12 mouse cellular contexts compared by ENCODE assay signal in the genomic region with DNA sequence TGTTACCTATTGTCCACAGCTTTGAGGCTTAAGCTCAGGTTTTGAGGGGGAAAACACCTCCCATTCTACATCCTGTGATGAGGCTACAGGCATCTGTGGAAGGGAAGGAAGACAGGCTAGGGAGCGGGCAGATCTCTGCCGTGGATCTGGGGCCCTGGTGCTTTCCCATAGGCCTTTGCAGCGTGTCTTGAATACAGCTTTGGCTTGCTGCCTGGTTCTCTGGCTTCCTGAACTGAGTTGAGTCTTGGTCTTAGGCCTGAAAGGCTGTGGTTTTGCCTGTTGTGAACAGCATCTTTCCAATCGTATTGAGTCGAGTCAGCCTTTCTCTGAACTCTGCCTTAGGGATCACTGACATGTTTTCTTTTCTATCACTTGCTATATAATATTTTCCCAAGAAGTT. TPM values are rescaled to one million over a fixed set of nuclear protein-coding genes. Genes with fewer than 3 reads are reported as not detected.
DNase-seq lines count a peak whose midpoint lies in the region; ATAC-seq lines count a peak whose summit lies in the region.
"Had no signal": no experiment of that assay in that cellular context is flagged by ENCODE, and none has a peak within 500 bp of the region (broad histone marks: within the 10 kb centered on the region; RNA-seq: fewer than 3 reads in every experiment).

No protein-coding gene starts in this region.

- H3K4me3 ChIP-seq in embryonic facial prominence, embryonic 13.5 days, result no peak overlapping the region
- no peak overlapping the region for H3K4me3 ChIP-seq in embryonic facial prominence, embryonic 10.5 days
- no peak overlapping the region for H3K4me3 ChIP-seq in midbrain, embryonic 11.5 days (ENCODE audit: low read depth, low read length)
- H3K4me3 ChIP-seq in midbrain, embryonic 10.5 days, result no peak overlapping the region
- no peak overlapping the region for H3K4me3 ChIP-seq in heart, embryonic 15.5 days
- H3K4me3 ChIP-seq: erythroblast, embryonic 14.5 days; limb, embryonic 13.5 days had no signal

- DNase-seq in embryonic facial prominence, embryonic 10.5 days (ENCODE audit: low spot score), result no peak
- peak; percentile 59 for DNase-seq in midbrain, embryonic 11.5 days (ENCODE audit: low spot score, missing footprints)
- no peak for DNase-seq in midbrain, embryonic 10.5 days (ENCODE audit: low spot score)
- peak; percentile 8 for DNase-seq in lung, postnatal 25 days (ENCODE audit: low spot score)
- DNase-seq in ovary, postnatal 10 days (ENCODE audit: low spot score), result no peak
- DNase-seq: thymus, adult 2 months had no signal

- H3K9me3 ChIP-seq in embryonic facial prominence, embryonic 13.5 days, result no peaks in the 10 kb centered on the region
- no peaks in the 10 kb centered on the region for H3K9me3 ChIP-seq in embryonic facial prominence, embryonic 10.5 days
- H3K9me3 ChIP-seq in midbrain, embryonic 11.5 days (ENCODE audit: control insufficient read depth, low read length), result no peaks in the 10 kb centered on the region
- no peaks in the 10 kb centered on the region for H3K9me3 ChIP-seq in midbrain, embryonic 10.5 days (replicated peaks)
- no peaks in the 10 kb centered on the region for H3K9me3 ChIP-seq in heart, embryonic 15.5 days (replicated peaks)
- H3K9me3 ChIP-seq: limb, embryonic 13.5 days had no signal

- no peaks in the 10 kb centered on the region for H3K36me3 ChIP-seq in embryonic facial prominence, embryonic 13.5 days
- H3K36me3 ChIP-seq in embryonic facial prominence, embryonic 10.5 days (replicated peaks), result no peaks in the 10 kb centered on the region
- no peaks in the 10 kb centered on the region for H3K36me3 ChIP-seq in midbrain, embryonic 11.5 days (ENCODE audit: control insufficient read depth, insufficient read depth, low read length)
- no peaks in the 10 kb centered on the region for H3K36me3 ChIP-seq in midbrain, embryonic 10.5 days
- H3K36me3 ChIP-seq in heart, embryonic 15.5 days, result no peaks in the 10 kb centered on the region
- H3K36me3 ChIP-seq: limb, embryonic 13.5 days had no signal

- H3K9ac ChIP-seq in embryonic facial prominence, embryonic 13.5 days, result no peak overlapping the region
- no peak overlapping the region for H3K9ac ChIP-seq in midbrain, embryonic 11.5 days (ENCODE audit: low read length)
- no peak overlapping the region for H3K9ac ChIP-seq in heart, embryonic 15.5 days
- H3K9ac ChIP-seq: limb, embryonic 13.5 days had no signal

- 61% methylated on average over 5 of the region's 5 CpGs for WGBS in embryonic facial prominence, embryonic 13.5 days
- WGBS in embryonic facial prominence, embryonic 10.5 days, result 84% methylated on average over 5 of the region's 5 CpGs
- WGBS in midbrain, embryonic 11.5 days, result 83% methylated on average over 5 of the region's 5 CpGs
- WGBS in midbrain, embryonic 10.5 days, result 89% methylated on average over 5 of the region's 5 CpGs
- WGBS in heart, embryonic 15.5 days, result 60% methylated on average over 5 of the region's 5 CpGs

- H3K27ac ChIP-seq in embryonic facial prominence, embryonic 13.5 days, result peak overlapping the region; percentile 16; the same call in 1 of the 2 replicates
- H3K27ac ChIP-seq in embryonic facial prominence, embryonic 10.5 days (replicated peaks), result no peak overlapping the region
- no peak overlapping the region for H3K27ac ChIP-seq in midbrain, embryonic 11.5 days (ENCODE audit: low read depth, low read length)
- H3K27ac ChIP-seq in midbrain, embryonic 10.5 days (replicated peaks), result no peak overlapping the region
- H3K27ac ChIP-seq in heart, embryonic 15.5 days, result peak overlapping the region; percentile 26; the same call in 1 of the 2 replicates
- H3K27ac ChIP-seq: limb, embryonic 13.5 days had no signal

- H3K27me3 ChIP-seq in embryonic facial prominence, embryonic 13.5 days, result no peaks in the 10 kb centered on the region
- no peaks in the 10 kb centered on the region for H3K27me3 ChIP-seq in embryonic facial prominence, embryonic 10.5 days (replicated peaks; ENCODE audit: low read depth, poor library complexity, severe bottlenecking)
- no peaks in the 10 kb centered on the region for H3K27me3 ChIP-seq in midbrain, embryonic 11.5 days (ENCODE audit: control insufficient read depth, insufficient read depth, low read length)
- no peaks in the 10 kb centered on the region for H3K27me3 ChIP-seq in midbrain, embryonic 10.5 days (ENCODE audit: low read depth, poor library complexity, severe bottlenecking)
- H3K27me3 ChIP-seq in heart, embryonic 15.5 days, result no peaks in the 10 kb centered on the region
- H3K27me3 ChIP-seq: CH12.LX; limb, embryonic 13.5 days had no signal

- no peak overlapping the region for H3K4me2 ChIP-seq in embryonic facial prominence, embryonic 13.5 days
- H3K4me2 ChIP-seq in midbrain, embryonic 11.5 days, result no peak overlapping the region
- H3K4me2 ChIP-seq in heart, embryonic 15.5 days, result no peak overlapping the region
- H3K4me2 ChIP-seq: limb, embryonic 13.5 days had no signal

- ATAC-seq in embryonic facial prominence, embryonic 13.5 days (ENCODE audit: insufficient number of reproducible peaks, insufficient read depth, low FRiP score, low TSS enrichment, low read depth), result no peak
- ATAC-seq in midbrain, embryonic 11.5 days (ENCODE audit: low FRiP score), result no peak
- no peak for ATAC-seq in heart, embryonic 15.5 days (replicated peaks; ENCODE audit: insufficient number of reproducible peaks, insufficient read depth, low FRiP score, low read depth)
- no peak for ATAC-seq in erythroblast, adult 5-6 weeks (replicated peaks; ENCODE audit: low FRiP score, poor library complexity, severe bottlenecking)

- peaks cover 13% of the 10 kb centered on the region for H3K4me1 ChIP-seq in embryonic facial prominence, embryonic 13.5 days
- H3K4me1 ChIP-seq in embryonic facial prominence, embryonic 10.5 days, result no peaks in the 10 kb centered on the region
- no peaks in the 10 kb centered on the region for H3K4me1 ChIP-seq in midbrain, embryonic 11.5 days (ENCODE audit: control insufficient read depth, insufficient read depth, low read length)
- H3K4me1 ChIP-seq in midbrain, embryonic 10.5 days, result no peaks in the 10 kb centered on the region
- peaks cover 9% of the 10 kb centered on the region; the same call in 1 of the 2 replicates for H3K4me1 ChIP-seq in heart, embryonic 15.5 days (replicated peaks)

RNA-seq across cellular contexts. Expression of a gene that starts 33.5 kb away (rescaled TPM):
- polyA plus RNA-seq in embryonic facial prominence, embryonic 13.5 days (2015; fragmentation: Nextera tagmentation; extraction: Ambion mirVana), result 20.2 and 21.9 TPM in 2 replicates
- polyA plus RNA-seq in embryonic facial prominence, embryonic 10.5 days (2016; fragmentation: Nextera tagmentation; extraction: Ambion mirVana), result 16.9 and 17.8 TPM in 2 replicates
- 20.3 and 20.5 TPM in 2 replicates for polyA plus RNA-seq in midbrain, embryonic 11.5 days (2014; fragmentation: Nextera tagmentation; extraction: Ambion mirVana)
- polyA plus RNA-seq in midbrain, embryonic 10.5 days (2016; fragmentation: Nextera tagmentation; extraction: Ambion mirVana), result 19.6 and 20.7 TPM in 2 replicates
- 11.8 and 12.2 TPM in 2 replicates for polyA plus RNA-seq in heart, embryonic 15.5 days (2015; fragmentation: Nextera tagmentation; extraction: Ambion mirVana)
- 0.58 and 10.7 TPM in 2 replicates for total RNA-seq in erythroblast, adult 5-6 weeks (2015; ENCODE audit: low replicate concordance)
- total RNA-seq in erythroblast, adult 5-6 weeks (2017; ENCODE audit: low replicate concordance), result 3.9 and 6.7 TPM in 2 replicates

RNA-seq across cellular contexts. Expression of a gene that starts 35.7 kb away (rescaled TPM):
- 12.3 and 13.9 TPM in 2 replicates for polyA plus RNA-seq in embryonic facial prominence, embryonic 13.5 days (2015; fragmentation: Nextera tagmentation; extraction: Ambion mirVana)
- 11.4 and 12.4 TPM in 2 replicates for polyA plus RNA-seq in embryonic facial prominence, embryonic 10.5 days (2016; fragmentation: Nextera tagmentation; extraction: Ambion mirVana)
- polyA plus RNA-seq in midbrain, embryonic 11.5 days (2014; fragmentation: Nextera tagmentation; extraction: Ambion mirVana), result 32.7 and 35.3 TPM in 2 replicates
- polyA plus RNA-seq in midbrain, embryonic 10.5 days (2016; fragmentation: Nextera tagmentation; extraction: Ambion mirVana), result 11.1 and 14.4 TPM in 2 replicates
- polyA plus RNA-seq in heart, embryonic 15.5 days (2015; fragmentation: Nextera tagmentation; extraction: Ambion mirVana), result 5.6 and 6.0 TPM in 2 replicates
- total RNA-seq in erythroblast, adult 5-6 weeks (2015; ENCODE audit: low replicate concordance), result 23.0 and 33.6 TPM in 2 replicates
- total RNA-seq in erythroblast, adult 5-6 weeks (2017; ENCODE audit: low replicate concordance), result 53.8 and 56.0 TPM in 2 replicates

Comparison
In these comparisons a context has a peak if more than half of its experiments do, and no peak if none do; other contexts are left out.
1. H3K27ac ChIP-seq: peak in embryonic facial prominence, embryonic 13.5 days (single experiment) and heart, embryonic 15.5 days (single experiment); none in embryonic facial prominence, embryonic 10.5 days (single experiment), midbrain, embryonic 11.5 days (single experiment) and midbrain, embryonic 10.5 days (single experiment).
2. DNase-seq: peak in midbrain, embryonic 11.5 days (single experiment) and lung, postnatal 25 days (single experiment); none in embryonic facial prominence, embryonic 10.5 days (single experiment), midbrain, embryonic 10.5 days (single experiment) and ovary, postnatal 10 days (single experiment).